Mouse (Mus musculus): ENCODE results near the gene Uts2b. TPM values are rescaled to one million over a fixed set of nuclear protein-coding genes. Genes with fewer than 3 reads are reported as not detected.
"Not testable (repeated sequence)": the region's sequence is repeated elsewhere in the genome, so short reads cannot be mapped to it uniquely, and the experiment has no call there.

The Uts2b gene
- polyA plus RNA-seq, 1 experiment: not detected

- TF ChIP-seq GATA1 (IDR thresholded peaks at IDR 0.05; ENCODE audit: low read length): no peak
These were observed 48.0 kb downstream of the Uts2b start for GRCm38 (mm10) chr16:27322047-27322446.

GRCm38 (mm10) chr16:27319099-27319498, 50.9 kb downstream of the Uts2b start:
- no peak for TF ChIP-seq GATA1 (IDR thresholded peaks at IDR 0.05; ENCODE audit: low read length)

- not testable (repeated sequence) for TF ChIP-seq GATA1 (IDR thresholded peaks at IDR 0.05; ENCODE audit: low read length)
These were observed 62.9 kb downstream of the Uts2b start, which contains the start of gene Ostn for GRCm38 (mm10) chr16:27307189-27307588. Gene Ostn (plus strand): TSS chr16:27307489.

Other genes starting within 250 kb of the Uts2b start
- gene Ostn, start 62.8 kb downstream of the Uts2b start, polyA plus RNA-seq (2012): not detected in 2 replicates
- gene Ccdc50, start 18.6 kb upstream of the Uts2b start, polyA plus RNA-seq (2012): 20.4 and 33.5 TPM in 2 replicates

Data from G1E-ER4 (cell line).